Mouse (Mus musculus): Measurements from ENCODE around the gene Plin1. TPM values are rescaled to one million over a fixed set of nuclear protein-coding genes. Genes with fewer than 3 reads are reported as not detected.

Gene Plin1
- total and polyA plus RNA-seq, 3 experiments = not detected

GRCm38 (mm10) chr7:79710831-79711230 lies 21.9 kb downstream of the Plin1 start:
- Histone ChIP-seq H3K27ac (ENCODE audit: insufficient read depth, low read depth) (no peak overlapping the region), H3K9me3 (replicated peaks; ENCODE audit: low read length) (no peaks in the 10 kb centered on the region), H3K9ac (ENCODE audit: insufficient read depth, low read depth) (no peak overlapping the region), H3K36me3 (replicated peaks in 1 of 2; ENCODE audit: control insufficient read depth in 1 of 2, insufficient read depth in 1 of 2, low read length in 1 of 2) (peaks cover 19 to 66% of the 10 kb centered on the region in 2 experiments), H3K27me3 (replicated peaks) (no peaks in the 10 kb centered on the region), H3K4me2 (ENCODE audit: insufficient read depth, low read depth, poor library complexity, severe bottlenecking) (no peak overlapping the region), H3K4me3 (replicated peaks in 1 of 3; ENCODE audit: low read depth in 2 of 3, low read length in 2 of 3, poor library complexity in 1 of 3) (no peak overlapping the region), H3K79me2 (replicated peaks; ENCODE audit: control insufficient read depth, extremely low read depth, insufficient read depth, poor library complexity, severe bottlenecking) (no peaks in the 10 kb centered on the region), H3K4me1 (ENCODE audit: control insufficient read depth in 1 of 2, insufficient read depth in 2 of 2) (peaks cover 2 to 7% of the 10 kb centered on the region in 2 experiments; a peak in 3 of 4 replicates)
- DNase-seq (ENCODE audit: extremely low read depth) = no peak
- dilution Hi-C loops (cut with MboI; ENCODE audit: extremely low pct_ligation_motif_present, extremely low pct_unique_long_range_greater_than_20kb, low sequenced_read_pairs) (no loop called here), in situ Hi-C loops (cut with MboI; ENCODE audit: low pct_ligation_motif_present, low pct_unique_long_range_greater_than_20kb, low sequenced_read_pairs) (no loop called here)
- TF ChIP-seq ZNF384 (IDR thresholded peaks at IDR 0.05; ENCODE audit: low read depth, low read length) = no peak
- no peak for TF ChIP-seq GABPA (IDR thresholded peaks at IDR 0.05; ENCODE audit: insufficient replicate concordance, low read depth, low read length)
- TF ChIP-seq SMC3 (IDR thresholded peaks at IDR 0.05; ENCODE audit: low read depth, low read length) = no peak
- TF ChIP-seq POLR2A (IDR thresholded peaks at IDR 0.05; ENCODE audit: low read depth, low read length) = no peak
- TF ChIP-seq PAX5 (IDR thresholded peaks at IDR 0.05; ENCODE audit: low read length) = no peak
- no peak for TF ChIP-seq NELFE (IDR thresholded peaks at IDR 0.05; ENCODE audit: low read depth, low read length)
- no peak for TF ChIP-seq ZKSCAN1 (IDR thresholded peaks at IDR 0.05; ENCODE audit: borderline replicate concordance, low read depth, low read length)
- TF ChIP-seq E2F4 (IDR thresholded peaks at IDR 0.05; ENCODE audit: insufficient replicate concordance, low read depth, low read length) = no peak
- TF ChIP-seq RAD21 (IDR thresholded peaks at IDR 0.05; ENCODE audit: low read depth, low read length) = no peak
- no peak for TF ChIP-seq USF2 (conservative IDR thresholded peaks at IDR 0.05; ENCODE audit: low read depth, low read length)
- no peak for TF ChIP-seq BHLHE40 (IDR thresholded peaks at IDR 0.05; ENCODE audit: low read depth, low read length)
- TF ChIP-seq MAFK (IDR thresholded peaks at IDR 0.05; ENCODE audit: insufficient replicate concordance, low read length) = no peak
- no peak for TF ChIP-seq MXI1 (IDR thresholded peaks at IDR 0.05; ENCODE audit: low read depth, low read length)
- TF ChIP-seq JUND (conservative IDR thresholded peaks at IDR 0.05; ENCODE audit: low read depth, low read length) = no peak
- TF ChIP-seq TBP (conservative IDR thresholded peaks at IDR 0.05; ENCODE audit: low read depth, low read length) = no peak
- no peak for TF ChIP-seq NRF1 (IDR thresholded peaks at IDR 0.05; ENCODE audit: low read depth, low read length)
- no peak for TF ChIP-seq EP300 (IDR thresholded peaks at IDR 0.05; ENCODE audit: low read length)
- no peak for TF ChIP-seq MYC (IDR thresholded peaks at IDR 0.05; ENCODE audit: low read depth, low read length)

GRCm38 (mm10) chr7:79710130-79710607 lies 22.5 kb downstream of the Plin1 start:
- dilution Hi-C loops (cut with MboI; ENCODE audit: extremely low pct_ligation_motif_present, extremely low pct_unique_long_range_greater_than_20kb, low sequenced_read_pairs) (no loop called here), in situ Hi-C loops (cut with MboI; ENCODE audit: low pct_ligation_motif_present, low pct_unique_long_range_greater_than_20kb, low sequenced_read_pairs) (no loop called here)
- Histone ChIP-seq H3K36me3 (replicated peaks in 1 of 2; ENCODE audit: control insufficient read depth in 1 of 2, insufficient read depth in 1 of 2, low read length in 1 of 2) (peaks cover 19 to 72% of the 10 kb centered on the region in 2 experiments), H3K4me3 (replicated peaks in 1 of 3; ENCODE audit: low read depth in 2 of 3, low read length in 2 of 3, poor library complexity in 1 of 3) (no peak overlapping the region), H3K9me3 (replicated peaks; ENCODE audit: low read length) (no peaks in the 10 kb centered on the region), H3K4me2 (ENCODE audit: insufficient read depth, low read depth, poor library complexity, severe bottlenecking) (no peak overlapping the region), H3K9ac (ENCODE audit: insufficient read depth, low read depth) (no peak overlapping the region), H3K27me3 (replicated peaks) (no peaks in the 10 kb centered on the region), H3K4me1 (ENCODE audit: control insufficient read depth in 1 of 2, insufficient read depth in 2 of 2) (peaks cover 2 to 7% of the 10 kb centered on the region in 2 experiments; a peak in 3 of 4 replicates), H3K27ac (ENCODE audit: insufficient read depth, low read depth) (no peak overlapping the region), H3K79me2 (replicated peaks; ENCODE audit: control insufficient read depth, extremely low read depth, insufficient read depth, poor library complexity, severe bottlenecking) (no peaks in the 10 kb centered on the region)
- no peak for DNase-seq (ENCODE audit: extremely low read depth)
- TF ChIP-seq SIN3A (IDR thresholded peaks at IDR 0.05; ENCODE audit: low read length) (no peak), HCFC1 (IDR thresholded peaks at IDR 0.05; ENCODE audit: low read depth, low read length) (no peak), ZMIZ1 (IDR thresholded peaks at IDR 0.05; ENCODE audit: low read depth, low read length) (no peak), MAZ (IDR thresholded peaks at IDR 0.05; ENCODE audit: low read depth, low read length) (no peak)
